Mouse (Mus musculus): ENCODE data around the gene Tnrc18.

The Tnrc18 gene

GRCm38 (mm10) chr5:142810710-142811599 lies 6.5 kb downstream of the Tnrc18 start:
- DNase-seq (ENCODE audit: low read depth) = no peak

DNA sequence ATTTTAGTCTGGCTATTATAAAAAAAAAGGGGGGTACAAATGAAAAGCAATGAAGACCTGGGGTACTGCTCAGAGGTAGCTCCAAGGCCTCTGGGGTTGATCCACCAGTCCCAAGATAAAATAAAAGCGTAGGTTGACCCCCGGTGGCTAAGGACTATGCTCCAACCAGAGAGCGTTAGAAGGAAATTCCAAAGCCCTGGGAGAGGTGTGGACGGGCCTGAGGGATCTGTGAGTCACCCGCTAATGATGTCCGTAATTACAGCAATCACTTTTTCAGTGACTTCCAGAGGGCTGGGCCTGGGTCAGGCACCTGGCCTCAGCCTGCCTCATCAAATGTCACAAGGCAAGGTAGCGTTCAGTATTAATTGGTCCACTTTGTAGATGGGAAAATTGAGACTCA lies 9.8 kb downstream of the Tnrc18 start:
- DNase-seq (ENCODE audit: low read depth) = no peak

- no peak for DNase-seq (ENCODE audit: low read depth)
Observed at GRCm38 (mm10) chr5:142803746-142804145, 13.7 kb downstream of the Tnrc18 start.

- no peak for DNase-seq (ENCODE audit: low read depth)
Observed at GRCm38 (mm10) chr5:142802884-142803283, 14.6 kb downstream of the Tnrc18 start.

DNA sequence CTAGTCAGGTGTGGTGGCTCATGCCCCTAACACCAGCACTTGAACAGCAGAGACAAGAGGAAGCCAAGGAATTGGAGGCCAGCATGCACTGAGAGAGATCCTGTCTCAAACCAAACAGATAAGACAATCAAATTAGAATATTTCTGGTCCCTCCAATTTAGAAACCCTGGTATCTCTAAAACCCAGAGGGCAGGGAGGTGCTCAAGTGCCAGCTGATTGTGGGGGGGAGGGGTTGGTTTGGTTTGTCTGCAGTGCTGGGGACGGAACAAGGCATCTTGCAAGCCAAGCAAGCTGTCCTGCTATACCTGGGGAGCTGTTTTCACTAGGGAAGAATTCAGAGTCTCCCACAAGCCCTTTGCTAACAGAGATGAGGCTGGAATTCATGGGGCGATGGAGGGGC lies 15.5 kb downstream of the Tnrc18 start:
- DNase-seq (ENCODE audit: low read depth) = no peak

DNA sequence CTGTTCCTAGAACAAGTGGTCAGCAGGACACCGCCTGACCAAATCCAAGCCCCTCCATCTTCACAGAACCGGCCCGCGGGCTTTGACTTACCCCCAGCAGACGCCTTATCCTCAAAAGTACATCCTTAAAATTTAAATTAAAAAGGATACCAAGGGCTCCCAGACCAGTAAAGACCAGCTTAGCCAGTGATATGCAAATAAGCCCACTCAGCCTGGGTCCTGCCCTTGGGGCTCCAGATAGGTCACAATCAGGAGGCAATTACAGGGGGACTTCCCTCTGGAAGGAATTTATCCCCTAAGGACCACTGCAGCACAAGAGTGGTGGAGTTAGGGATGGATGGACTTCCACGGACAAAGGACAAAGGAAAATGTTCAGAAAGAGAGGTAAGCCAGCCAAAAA lies 16.8 kb downstream of the Tnrc18 start:
- no peak for DNase-seq (ENCODE audit: low read depth)

DNA sequence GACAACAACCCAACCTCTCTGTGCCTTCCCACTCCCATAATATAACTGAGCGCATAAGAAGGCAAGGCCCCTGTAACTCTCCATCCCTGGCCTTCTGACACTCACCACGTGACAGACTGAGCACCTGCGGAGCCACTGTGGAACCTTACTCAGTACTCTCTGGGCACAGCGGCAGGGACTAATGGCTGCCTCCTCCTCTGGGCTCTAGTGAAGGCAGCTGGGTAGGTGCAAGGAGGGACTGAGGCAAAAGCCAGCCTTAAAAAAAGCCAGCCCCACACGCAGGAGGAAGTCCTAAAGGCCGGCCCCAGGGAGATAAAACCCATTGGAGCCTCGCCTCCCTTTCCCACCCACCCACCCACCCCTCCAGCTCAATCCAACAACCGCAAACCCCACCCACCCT lies 17.3 kb downstream of the Tnrc18 start:
- no peak for DNase-seq (ENCODE audit: low read depth)

DNA sequence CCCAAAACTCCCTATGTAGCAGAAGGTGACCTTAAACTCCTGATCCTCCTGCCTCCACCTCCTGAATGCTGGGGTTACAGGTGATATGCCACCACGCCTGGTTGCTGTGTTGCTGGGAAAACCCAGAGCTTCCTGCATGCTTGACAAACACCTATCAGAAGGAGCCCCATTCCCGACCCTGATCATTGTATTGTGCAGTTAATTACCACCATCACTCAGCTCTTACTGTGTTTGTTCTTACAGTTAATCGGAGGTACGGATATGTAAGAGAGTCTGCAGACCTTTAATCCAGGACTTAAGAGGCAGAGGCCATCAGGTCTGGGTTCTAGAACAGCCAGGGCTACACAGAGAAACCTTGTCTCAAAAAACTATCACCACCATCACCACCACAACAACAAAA lies 18.2 kb downstream of the Tnrc18 start:
- DNase-seq (ENCODE audit: low read depth) = no peak

- no peak for DNase-seq (ENCODE audit: low read depth)
Observed at GRCm38 (mm10) chr5:142798190-142798589, 19.3 kb downstream of the Tnrc18 start.

GRCm38 (mm10) chr5:142797620-142798019 lies 19.8 kb downstream of the Tnrc18 start:
- DNase-seq (ENCODE audit: low read depth) = no peak

DNA sequence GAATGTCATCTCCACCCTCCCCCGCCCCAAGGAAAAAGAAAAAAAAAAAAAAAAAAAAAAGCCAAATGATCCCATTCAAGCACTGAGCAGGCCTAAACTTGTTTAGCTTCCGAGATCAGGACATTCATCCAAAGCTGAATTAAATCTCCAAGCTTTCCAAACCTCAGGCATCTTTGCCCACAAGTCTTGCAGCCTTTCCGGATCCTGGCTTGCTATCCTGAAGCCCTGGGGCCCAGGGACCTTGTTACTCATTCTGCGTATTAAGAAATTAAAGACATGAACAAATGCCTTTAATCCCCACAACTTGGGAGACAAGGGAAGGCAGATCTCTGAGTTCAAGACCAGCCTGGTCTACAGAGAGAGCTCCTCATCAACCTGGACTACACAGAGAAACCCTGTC lies 20.5 kb downstream of the Tnrc18 start:
- no peak for DNase-seq (ENCODE audit: low read depth)

DNA sequence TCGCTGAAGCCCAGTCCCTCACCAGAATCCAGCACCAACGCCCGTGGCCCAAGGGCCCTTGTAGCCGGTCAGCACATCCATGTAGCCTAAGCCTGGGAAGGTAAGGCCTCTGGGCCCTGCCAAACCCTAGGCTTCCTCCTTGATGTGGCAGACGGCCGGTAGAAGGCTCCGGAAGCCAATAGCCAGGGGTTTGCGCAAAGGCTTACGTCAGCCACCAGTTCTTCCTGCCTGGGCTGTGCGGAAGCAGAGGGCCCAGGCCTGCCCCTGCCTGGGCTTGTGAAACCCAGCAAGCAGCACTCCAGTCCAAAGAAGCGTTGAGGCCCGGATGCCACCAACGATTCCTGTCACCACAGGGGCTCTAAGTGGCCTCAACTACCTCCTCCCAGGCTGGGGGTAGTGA lies 22.9 kb downstream of the Tnrc18 start:
- peak; percentile 90 for DNase-seq (ENCODE audit: low read depth)

DNA sequence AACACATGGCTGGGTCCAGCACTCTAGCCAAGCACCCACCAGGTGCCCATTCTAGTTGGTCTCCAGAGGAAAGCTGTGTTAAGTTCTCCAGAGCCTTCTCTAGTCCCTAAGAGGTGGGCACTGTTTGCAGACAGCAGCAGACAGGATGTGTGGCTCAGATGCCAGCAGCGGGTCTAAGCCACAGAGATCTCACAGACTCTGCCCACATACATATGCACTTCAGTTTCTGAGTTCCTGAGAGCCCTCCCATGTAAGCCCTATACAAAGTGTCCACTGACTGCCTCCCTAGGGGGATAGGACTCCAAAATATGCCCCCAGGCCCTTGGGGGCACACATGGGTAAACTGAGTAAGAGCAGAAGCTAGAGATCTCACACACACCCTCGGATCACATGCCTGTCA lies 23.3 kb downstream of the Tnrc18 start:
- no peak for DNase-seq (ENCODE audit: low read depth)

DNA sequence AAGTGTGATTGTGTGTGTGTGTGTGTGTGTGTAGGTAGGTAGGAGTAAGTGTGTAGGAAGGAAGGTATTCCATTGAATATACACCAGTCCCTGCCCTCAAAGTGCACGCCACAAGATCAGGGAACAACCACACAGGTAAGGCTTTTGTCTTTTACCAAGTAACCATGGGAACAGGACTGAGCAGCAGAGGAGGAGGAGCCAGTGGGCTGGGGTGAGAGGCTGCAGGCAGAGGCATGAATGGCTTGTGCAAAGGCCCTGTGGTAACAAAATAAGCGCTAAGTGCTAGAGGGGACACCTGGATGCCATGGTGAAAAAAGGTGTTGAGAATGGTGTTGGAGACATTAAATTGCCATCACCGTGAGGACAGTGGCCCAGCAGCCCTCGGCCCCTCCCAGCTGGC lies 24.9 kb downstream of the Tnrc18 start:
- DNase-seq (ENCODE audit: low read depth) = no peak

DNA sequence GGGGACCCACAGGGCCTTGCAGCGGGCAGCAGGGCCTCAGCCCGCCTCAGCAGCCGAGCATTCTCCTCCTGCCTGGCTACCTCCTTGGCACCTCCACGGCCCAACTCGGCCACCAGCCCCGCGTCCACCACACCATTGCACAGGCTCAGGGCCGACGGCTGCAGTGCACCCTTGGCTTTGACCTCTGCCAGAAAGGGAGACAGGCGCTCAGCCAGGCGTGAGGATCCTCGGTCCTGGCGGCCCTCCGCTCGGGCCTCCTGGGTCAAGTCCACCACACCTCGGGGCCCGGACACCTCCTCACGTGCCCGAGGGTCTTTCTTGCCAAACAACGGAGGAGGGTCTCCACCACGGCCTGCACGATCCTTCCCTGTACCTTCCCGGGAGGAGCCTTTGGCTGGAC lies 29.2 kb downstream of the Tnrc18 start:
- no peak for DNase-seq (ENCODE audit: low read depth)

DNA sequence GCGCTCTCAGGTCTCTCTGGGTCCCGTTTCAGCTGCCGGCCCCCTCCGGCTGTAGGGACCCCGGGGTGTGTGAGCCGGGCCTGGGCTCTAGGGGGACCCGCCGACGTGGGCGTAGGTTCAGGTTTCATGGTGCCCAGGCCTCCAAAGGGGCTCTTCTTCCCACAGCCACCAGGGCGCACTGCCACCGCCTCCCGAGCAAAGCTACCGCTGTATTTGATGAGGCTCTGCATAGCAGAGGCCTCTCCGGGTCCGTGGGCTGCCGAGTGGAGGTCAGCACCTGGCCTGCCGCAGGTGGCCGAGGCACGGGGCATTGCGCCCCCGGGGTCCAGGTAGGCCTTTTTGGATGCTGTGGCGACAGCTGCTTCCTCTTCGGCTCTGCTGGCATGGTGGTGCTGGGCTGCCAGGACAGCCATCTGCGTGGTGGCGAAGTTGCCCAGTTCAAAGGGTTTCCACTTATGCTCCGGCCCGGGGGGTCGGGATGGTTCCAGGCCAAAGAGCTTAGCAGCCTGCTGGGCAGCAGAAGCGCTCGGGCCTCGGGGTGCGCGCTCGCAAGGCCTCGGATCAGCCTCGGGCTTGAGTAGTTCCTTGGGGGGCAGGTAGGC lies 30.1 kb downstream of the Tnrc18 start:
- DNase-seq (ENCODE audit: low read depth) = no peak

DNA sequence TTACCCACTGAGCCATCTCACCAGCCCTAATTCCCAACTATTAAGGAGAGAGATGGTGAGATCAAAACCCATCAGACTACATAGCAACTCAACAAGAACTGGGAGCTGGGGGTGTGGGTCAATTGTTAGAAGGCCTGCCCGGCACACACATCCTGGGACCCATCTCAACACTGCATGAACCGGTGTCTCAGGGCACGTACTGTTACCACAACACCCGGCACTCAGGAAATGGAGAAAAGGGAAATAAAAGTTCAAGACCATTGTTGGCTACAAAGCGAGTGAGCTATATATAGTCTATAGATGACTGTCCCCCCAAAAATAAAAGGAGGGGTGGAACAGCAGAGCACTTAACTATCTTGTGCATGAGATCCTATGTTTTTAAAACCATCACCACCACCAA lies 30.8 kb downstream of the Tnrc18 start:
- no peak for DNase-seq (ENCODE audit: low read depth)

GRCm38 (mm10) chr5:142786215-142786614 lies 31.2 kb downstream of the Tnrc18 start:
- DNase-seq (ENCODE audit: low read depth) = no peak

DNA sequence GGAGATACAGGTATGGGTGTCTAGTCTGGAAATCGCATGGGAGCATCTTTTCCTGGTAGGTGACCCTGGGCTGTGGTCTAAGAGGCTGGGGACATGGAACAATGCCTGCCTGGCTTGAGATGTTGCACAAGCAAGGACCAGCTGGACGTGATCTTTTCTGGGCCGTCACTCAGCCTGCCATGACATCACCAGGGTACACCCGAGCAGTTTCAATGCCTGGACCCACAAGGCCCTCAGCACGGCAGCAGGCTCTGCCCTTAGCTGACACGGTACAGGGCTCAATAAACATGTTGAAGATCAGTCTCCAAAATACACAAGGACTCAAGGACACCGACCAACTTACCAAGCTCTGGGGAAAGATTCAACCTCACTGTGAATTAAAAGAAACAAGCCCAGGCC lies 34.3 kb downstream of the Tnrc18 start:
- DNase-seq (ENCODE audit: low read depth) = no peak

DNA sequence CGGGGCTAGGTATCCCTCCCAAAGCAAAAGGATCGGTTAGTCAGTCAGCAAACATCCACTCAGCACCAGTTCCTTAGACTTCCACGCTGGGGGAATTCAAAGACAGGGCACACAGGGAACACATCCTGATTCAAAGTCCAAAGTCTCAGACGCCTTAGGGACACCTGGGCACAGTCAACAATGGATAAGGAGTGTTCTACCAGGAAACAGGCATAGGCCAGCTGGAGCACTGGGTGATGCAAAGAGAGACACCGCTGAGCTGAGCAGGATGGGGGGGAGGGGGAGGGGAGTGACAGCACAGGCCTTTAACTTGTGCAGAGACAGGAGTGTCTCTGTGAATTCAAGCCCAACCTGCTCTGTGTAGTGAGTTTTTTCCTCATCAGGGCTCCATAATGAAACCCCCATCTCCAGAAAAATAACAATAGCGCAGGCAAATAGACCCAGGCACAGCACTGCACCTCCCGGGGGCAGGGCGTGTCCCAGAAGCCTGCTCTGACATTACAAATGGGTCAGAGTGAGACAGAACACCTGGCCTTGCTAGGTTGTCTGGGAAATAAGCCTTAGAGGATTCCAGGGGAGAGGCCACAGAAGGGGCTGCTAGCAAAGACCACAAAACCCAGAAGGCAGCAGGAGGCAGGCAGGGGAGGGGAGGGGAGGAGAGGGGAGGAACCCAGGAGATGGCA lies 34.9 kb downstream of the Tnrc18 start:
- no peak for DNase-seq (ENCODE audit: low read depth)

DNA sequence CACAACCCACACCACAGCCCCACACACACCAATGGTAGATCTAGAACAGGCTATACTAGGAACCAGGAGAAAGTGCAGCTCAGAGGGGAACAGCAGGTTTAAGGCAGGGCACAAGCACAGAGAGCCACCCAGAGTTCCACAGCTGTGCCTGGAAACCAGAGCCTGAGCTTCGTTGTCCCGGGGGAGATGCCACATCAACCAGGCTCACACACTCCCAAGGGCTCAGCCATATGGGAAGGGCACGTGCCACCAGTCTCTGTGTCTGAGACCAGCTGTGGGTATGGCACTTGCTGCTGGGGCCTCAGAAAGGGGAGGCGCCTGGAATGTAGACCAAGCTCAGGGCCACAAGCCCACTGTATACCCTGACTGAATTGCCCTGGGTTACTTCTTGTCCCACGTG lies 36.9 kb downstream of the Tnrc18 start:
- no peak for DNase-seq (ENCODE audit: low read depth)

GRCm38 (mm10) chr5:142778871-142779270 lies 38.6 kb downstream of the Tnrc18 start:
- no peak for DNase-seq (ENCODE audit: low read depth)

- no peak for DNase-seq (ENCODE audit: low read depth)
Observed at GRCm38 (mm10) chr5:142778135-142778534, 39.3 kb downstream of the Tnrc18 start.

All from naive thymus-derived CD4-positive, alpha-beta T cell, adult 2 months (primary cell).